Mouse (Mus musculus): ENCODE measurements around the gene Nlrx1. TPM values are rescaled to one million over a fixed set of nuclear protein-coding genes. Genes with fewer than 3 reads are reported as not detected.

Nlrx1 gene
- polyA plus RNA-seq, 1 experiment from 2014 or later = 11.4 TPM

Other genes starting within 250 kb of the Nlrx1 start
- 1.7 and 2.0 TPM in 2 replicates for gene Thy1, start 225.2 kb downstream of the Nlrx1 start, polyA plus RNA-seq (2015; fragmentation: Nextera tagmentation; extraction: Ambion mirVana)
- 16.1 and 21.5 TPM in 2 replicates for gene Usp2, start 201.6 kb downstream of the Nlrx1 start, polyA plus RNA-seq (2015; fragmentation: Nextera tagmentation; extraction: Ambion mirVana)
- gene Mfrp, start 166.9 kb downstream of the Nlrx1 start, polyA plus RNA-seq (2015; fragmentation: Nextera tagmentation; extraction: Ambion mirVana) = 0.08 and 0.20 TPM in 2 replicates
- gene C1qtnf5, start 161.4 kb downstream of the Nlrx1 start, polyA plus RNA-seq (2015; fragmentation: Nextera tagmentation; extraction: Ambion mirVana) = 2.4 and 2.5 TPM in 2 replicates
- gene Gm49380, start 155.1 kb downstream of the Nlrx1 start, polyA plus RNA-seq (2015; fragmentation: Nextera tagmentation; extraction: Ambion mirVana) = 0.19 and 0.21 TPM in 2 replicates
- gene Rnf26, start 155.1 kb downstream of the Nlrx1 start, polyA plus RNA-seq (2015; fragmentation: Nextera tagmentation; extraction: Ambion mirVana) = 42.3 and 50.6 TPM in 2 replicates
- gene Mcam, start 134.1 kb downstream of the Nlrx1 start, polyA plus RNA-seq (2015; fragmentation: Nextera tagmentation; extraction: Ambion mirVana) = 53.6 and 56.9 TPM in 2 replicates
- gene Cbl, start 34.5 kb downstream of the Nlrx1 start, polyA plus RNA-seq (2015; fragmentation: Nextera tagmentation; extraction: Ambion mirVana) = 12.5 and 14.0 TPM in 2 replicates
- 0.19 and 0.55 TPM in 2 replicates for gene Ccdc153, start 27.9 kb downstream of the Nlrx1 start, polyA plus RNA-seq (2015; fragmentation: Nextera tagmentation; extraction: Ambion mirVana)
- gene Pdzd3, start 17.1 kb downstream of the Nlrx1 start, polyA plus RNA-seq (2015; fragmentation: Nextera tagmentation; extraction: Ambion mirVana) = 1.3 and 2.4 TPM in 2 replicates
- gene Abcg4, start 20.0 kb upstream of the Nlrx1 start, polyA plus RNA-seq (2015; fragmentation: Nextera tagmentation; extraction: Ambion mirVana) = 5.2 and 5.3 TPM in 2 replicates
- 21.2 and 23.6 TPM in 2 replicates for gene Hinfp, start 37.1 kb upstream of the Nlrx1 start, polyA plus RNA-seq (2015; fragmentation: Nextera tagmentation; extraction: Ambion mirVana)
- gene C2cd2l, start 51.7 kb upstream of the Nlrx1 start, polyA plus RNA-seq (2015; fragmentation: Nextera tagmentation; extraction: Ambion mirVana) = 6.7 and 8.0 TPM in 2 replicates
- gene Dpagt1, start 57.4 kb upstream of the Nlrx1 start, polyA plus RNA-seq (2015; fragmentation: Nextera tagmentation; extraction: Ambion mirVana) = 32.0 and 40.6 TPM in 2 replicates
- gene H2afx, start 66.1 kb upstream of the Nlrx1 start, polyA plus RNA-seq (2015; fragmentation: Nextera tagmentation; extraction: Ambion mirVana) = 203 and 218 TPM in 2 replicates
- 162 and 170 TPM in 2 replicates for gene Hmbs, start 75.6 kb upstream of the Nlrx1 start, polyA plus RNA-seq (2015; fragmentation: Nextera tagmentation; extraction: Ambion mirVana)
- 30.0 and 31.6 TPM in 2 replicates for gene Vps11, start 93.1 kb upstream of the Nlrx1 start, polyA plus RNA-seq (2015; fragmentation: Nextera tagmentation; extraction: Ambion mirVana)
- 33.8 and 41.3 TPM in 2 replicates for gene Hyou1, start 110.9 kb upstream of the Nlrx1 start, polyA plus RNA-seq (2015; fragmentation: Nextera tagmentation; extraction: Ambion mirVana)
- gene Slc37a4, start 128.3 kb upstream of the Nlrx1 start, polyA plus RNA-seq (2015; fragmentation: Nextera tagmentation; extraction: Ambion mirVana) = 34.4 and 35.6 TPM in 2 replicates
- gene Rps25, start 138.5 kb upstream of the Nlrx1 start, polyA plus RNA-seq (2015; fragmentation: Nextera tagmentation; extraction: Ambion mirVana) = 1,506 and 1,598 TPM in 2 replicates
- 112 and 116 TPM in 2 replicates for gene Trappc4, start 139.0 kb upstream of the Nlrx1 start, polyA plus RNA-seq (2015; fragmentation: Nextera tagmentation; extraction: Ambion mirVana)
- gene Ccdc84, start 150.0 kb upstream of the Nlrx1 start, polyA plus RNA-seq (2015; fragmentation: Nextera tagmentation; extraction: Ambion mirVana) = 22.4 and 27.6 TPM in 2 replicates
- gene Foxr1, start 172.5 kb upstream of the Nlrx1 start, polyA plus RNA-seq (2015; fragmentation: Nextera tagmentation; extraction: Ambion mirVana) = not detected in 2 replicates
- gene Upk2, start 186.4 kb upstream of the Nlrx1 start, polyA plus RNA-seq (2015; fragmentation: Nextera tagmentation; extraction: Ambion mirVana) = 31.1 and 39.0 TPM in 2 replicates
- 9.0 and 10.6 TPM in 2 replicates for gene Bcl9l, start 214.2 kb upstream of the Nlrx1 start, polyA plus RNA-seq (2015; fragmentation: Nextera tagmentation; extraction: Ambion mirVana)

All from stomach, embryonic 16.5 days (tissue).